Mouse (Mus musculus) thymus, adult 2 months (tissue): ENCODE measurements around the gene Cd48.
A peak's percentile ranks its signal among the peaks of the same experiment; 100 is the strongest.

ENCODE experiments used
- CTCF ChIP-seq: fragments of 200-500 bp; IDR thresholded peaks from 2 replicates; pipeline ENCODE4 v1.5.1; 2012; ENCODE audit warnings: mild to moderate bottlenecking, control low read depth, low read length, moderate library complexity, borderline replicate concordance; ENCODE audit not compliant: control insufficient read depth, poor library complexity, insufficient read depth; ENCODE audit errors: extremely low read depth
- POLR2A ChIP-seq: fragments of 200-500 bp; IDR thresholded peaks from 2 replicates; pipeline ENCODE4 v1.6.1; 2012; ENCODE audit warnings: mild to moderate bottlenecking, low read length, control low read depth, moderate library complexity; ENCODE audit not compliant: control insufficient read depth, poor library complexity, insufficient read depth; ENCODE audit errors: extremely low read depth

DNA sequence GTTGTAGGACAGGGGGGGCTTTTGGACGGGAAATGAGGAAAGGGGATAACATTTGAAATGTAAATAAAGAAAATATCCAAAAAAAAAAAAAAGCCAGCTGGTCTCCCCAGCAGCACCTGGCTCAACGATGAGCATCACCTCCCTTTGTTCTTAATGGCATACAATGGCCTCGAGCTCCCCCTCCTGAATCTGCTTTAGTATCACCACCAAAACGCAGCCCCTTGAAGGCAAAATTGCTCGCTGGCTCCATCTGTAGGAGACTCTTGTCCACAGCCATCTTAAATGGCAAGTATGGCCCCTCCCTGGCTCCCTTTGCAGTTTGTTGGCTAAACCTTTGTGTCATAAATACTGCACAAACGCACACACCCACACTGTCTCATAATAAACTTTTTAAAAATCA lies 17.2 kb downstream of the Cd48 start:
- no peak for TF ChIP-seq POLR2A
- peak; percentile 19; the same call in 1 of the 2 replicates for TF ChIP-seq CTCF
